Comparison of ENCODE assay signal across 8 mouse cellular contexts in genomic region chr6:125009129-125009180, GRCm38 (mm10). TPM values are rescaled to one million over a fixed set of nuclear protein-coding genes. Genes with fewer than 3 reads are reported as not detected.
DNase-seq lines count a peak whose midpoint lies in the region; ATAC-seq and TF ChIP-seq lines count a peak whose summit lies in the region.

TSS of gene Zfp384 (plus strand) at chr6:125009145.

- DNase-seq in thymus, adult 2 months = no peak
- no peak for DNase-seq in thymus, postnatal 25 days
- DNase-seq in forebrain, embryonic 14.5 days (ENCODE audit: low spot score) = no peak
- DNase-seq in cerebellum, adult 8-10 months = no peak
- DNase-seq in right cerebral cortex, postnatal 36 days (ENCODE audit: low spot score in 2 of 2) = no peak

- TF ChIP-seq CTCF in thymus, adult 2 months (IDR thresholded peaks at IDR 0.05; ENCODE audit: borderline replicate concordance, control insufficient read depth, extremely low read depth, insufficient read depth, low read length, poor library complexity) = no peak

- 0% methylated on average over 2 of the region's 3 CpGs for WGBS in thymus, adult 2 months
- no CpG with 5 or more reads among the region's 3 CpGs for WGBS in forebrain, embryonic 14.5 days
- WGBS in hindbrain, embryonic 12.5 days = no CpG with 5 or more reads among the region's 3 CpGs
- 0% methylated on average over 3 of the region's 3 CpGs for WGBS in liver, embryonic 15.5 days (ENCODE audit: insufficient replicate concordance)

- ATAC-seq in forebrain, embryonic 14.5 days = no peak
- ATAC-seq in hindbrain, embryonic 12.5 days (ENCODE audit: low FRiP score) = no peak
- ATAC-seq in liver, embryonic 15.5 days (ENCODE audit: insufficient read depth) = no peak
- no peak for ATAC-seq in cerebellum, adult (ENCODE audit: insufficient number of reproducible peaks, low FRiP score, low TSS enrichment)

- peaks cover 12% of the 10 kb centered on the region for H3K4me1 ChIP-seq in thymus, adult 2 months (replicated peaks; ENCODE audit: control insufficient read depth, insufficient read depth, low read length)
- peaks cover 21% of the 10 kb centered on the region for H3K4me1 ChIP-seq in forebrain, embryonic 14.5 days (ENCODE audit: control insufficient read depth, insufficient read depth, low read length)
- H3K4me1 ChIP-seq in hindbrain, embryonic 12.5 days = peaks cover 28% of the 10 kb centered on the region
- peaks cover 40% of the 10 kb centered on the region for H3K4me1 ChIP-seq in liver, embryonic 15.5 days (replicated peaks)

- H3K4me3 ChIP-seq in thymus, adult 2 months (ENCODE audit: control insufficient read depth, insufficient read depth, low read length) = peak within 1 kb of the TSS; percentile 80
- peak within 1 kb of the TSS; percentile 78 for H3K4me3 ChIP-seq in forebrain, embryonic 14.5 days (ENCODE audit: low read depth, low read length)
- peak within 1 kb of the TSS; percentile 93 for H3K4me3 ChIP-seq in hindbrain, embryonic 12.5 days
- H3K4me3 ChIP-seq in liver, embryonic 15.5 days (replicated peaks) = peak within 1 kb of the TSS; percentile 97

- H3K9ac ChIP-seq in forebrain, embryonic 14.5 days (ENCODE audit: low read length) = peak within 1 kb of the TSS; percentile 87
- peak within 1 kb of the TSS; percentile 96 for H3K9ac ChIP-seq in hindbrain, embryonic 12.5 days
- H3K9ac ChIP-seq in liver, embryonic 15.5 days = peak within 1 kb of the TSS; percentile 95

- peak within 1 kb of the TSS; percentile 87 for H3K4me2 ChIP-seq in forebrain, embryonic 14.5 days (ENCODE audit: low read length)
- H3K4me2 ChIP-seq in hindbrain, embryonic 12.5 days (replicated peaks) = peak within 1 kb of the TSS; percentile 89
- peak within 1 kb of the TSS; percentile 92 for H3K4me2 ChIP-seq in liver, embryonic 15.5 days

- H3K36me3 ChIP-seq in thymus, adult 2 months (ENCODE audit: control insufficient read depth, insufficient read depth, low read length) = peaks cover 16% of the 10 kb centered on the region
- H3K36me3 ChIP-seq in forebrain, embryonic 14.5 days (ENCODE audit: control insufficient read depth, insufficient read depth, low read length) = peaks cover 26% of the 10 kb centered on the region
- H3K36me3 ChIP-seq in hindbrain, embryonic 12.5 days = peaks cover 23% of the 10 kb centered on the region; the same call in 1 of the 2 replicates
- peaks cover 31% of the 10 kb centered on the region for H3K36me3 ChIP-seq in liver, embryonic 15.5 days (replicated peaks)

- TF ChIP-seq POLR2A in thymus, adult 2 months (IDR thresholded peaks at IDR 0.05; ENCODE audit: control insufficient read depth, extremely low read depth, insufficient read depth, low read length, poor library complexity) = no peak

- no peaks in the 10 kb centered on the region for H3K9me3 ChIP-seq in forebrain, embryonic 14.5 days (replicated peaks; ENCODE audit: control insufficient read depth, low read length)
- H3K9me3 ChIP-seq in hindbrain, embryonic 12.5 days (replicated peaks) = no peaks in the 10 kb centered on the region
- no peaks in the 10 kb centered on the region for H3K9me3 ChIP-seq in liver, embryonic 15.5 days (replicated peaks)

- H3K27me3 ChIP-seq in thymus, adult 2 months (ENCODE audit: control insufficient read depth, insufficient read depth, low read length) = no peaks in the 10 kb centered on the region
- H3K27me3 ChIP-seq in forebrain, embryonic 14.5 days (replicated peaks; ENCODE audit: control insufficient read depth, insufficient read depth, low read length) = no peaks in the 10 kb centered on the region
- 0 out of 2 replicates have a peak, but pooled peaks cover 4% of the 10 kb centered on the region for H3K27me3 ChIP-seq in hindbrain, embryonic 12.5 days
- H3K27me3 ChIP-seq in liver, embryonic 15.5 days = peaks cover 9% of the 10 kb centered on the region; the same call in 1 of the 2 replicates

- peak within 1 kb of the TSS; percentile 87 for H3K27ac ChIP-seq in thymus, adult 2 months (ENCODE audit: control insufficient read depth, insufficient read depth, low read length)
- H3K27ac ChIP-seq in forebrain, embryonic 14.5 days (ENCODE audit: low read depth, low read length) = peak within 1 kb of the TSS; percentile 98
- peak within 1 kb of the TSS; percentile 99 for H3K27ac ChIP-seq in hindbrain, embryonic 12.5 days
- peak within 1 kb of the TSS; percentile 96 for H3K27ac ChIP-seq in liver, embryonic 15.5 days (replicated peaks)

RNA-seq across cellular contexts. Expression of gene Zfp384, which starts in this region (rescaled TPM):
- polyA plus RNA-seq in thymus, adult 2 months (2012; rRNA removed) = 117 and 126 TPM in 2 replicates
- 8.4 and 9.8 TPM in 2 replicates for polyA plus RNA-seq in forebrain, embryonic 14.5 days (2014; fragmentation: Nextera tagmentation; extraction: Ambion mirVana)
- 21.6 and 22.3 TPM in 2 replicates for polyA plus RNA-seq in hindbrain, embryonic 12.5 days (2016; fragmentation: Nextera tagmentation; extraction: Ambion mirVana)
- 4.1 and 4.7 TPM in 2 replicates for polyA plus RNA-seq in liver, embryonic 15.5 days (2015; fragmentation: Nextera tagmentation; extraction: Ambion mirVana)
